Mouse (Mus musculus) forebrain, embryonic 15.5 days (tissue): ENCODE measurements at regions not wholly inside any gene's neighbourhood (a gene's known extent, or its start where the extent isn't known, plus 50 kb on each side); places are given as distances from the start of the nearest gene placed in this dataset.

Experiments used
- ATAC-seq: fragments of 200-750 bp; cut with Nextera tagmentation; replicated peaks from 2 replicates; pipeline ENCODE4 v1.8.0; 2017; ENCODE audit warnings: mild to moderate bottlenecking, moderate TSS enrichment, moderate library complexity
- H3K27ac ChIP-seq: fragments of 300-500 bp; sonication (generic); replicated peaks from 2 replicates; pipeline ENCODE4 v1.5.1; 2015; ENCODE audit warnings: mild to moderate bottlenecking, inconsistent platforms
- H3K27me3 ChIP-seq: fragments of 300-500 bp; sonication (generic); 2 replicates; pipeline ENCODE4 v1.6.1; 2015; ENCODE audit warnings: inconsistent platforms
- H3K36me3 ChIP-seq: fragments of 300-500 bp; sonication (generic); 2 replicates; pipeline ENCODE4 v1.6.1; 2015; ENCODE audit warnings: mild to moderate bottlenecking, inconsistent platforms
- H3K4me1 ChIP-seq: fragments of 300-500 bp; sonication (generic); 2 replicates; pipeline ENCODE4 v1.6.1; 2015; ENCODE audit warnings: inconsistent platforms
- H3K4me2 ChIP-seq: fragments of 300-500 bp; sonication (generic); replicated peaks from 2 replicates; pipeline ENCODE4 v1.6.1; 2015; ENCODE audit warnings: mild to moderate bottlenecking, inconsistent platforms
- H3K4me3 ChIP-seq: fragments of 300-500 bp; sonication (generic); 2 replicates; pipeline ENCODE4 v1.5.1; 2015; ENCODE audit warnings: mild to moderate bottlenecking, inconsistent platforms
- H3K9ac ChIP-seq: fragments of 300-500 bp; sonication (generic); replicated peaks from 2 replicates; pipeline ENCODE4 v1.6.1; 2015; ENCODE audit warnings: mild to moderate bottlenecking, inconsistent platforms
- H3K9me3 ChIP-seq: fragments of 300-500 bp; sonication (generic); 2 replicates; pipeline ENCODE4 v1.6.1; 2016; ENCODE audit warnings: inconsistent platforms
- WGBS: fragments of 180-500 bp; shearing (Covaris S2); methylation state at CpG from one replicate; pipeline ENCODE4 v1.1.7; 2015; ENCODE audit warnings: mixed read lengths; 5-methylcytosine and 5-hydroxymethylcytosine counted together

DNA sequence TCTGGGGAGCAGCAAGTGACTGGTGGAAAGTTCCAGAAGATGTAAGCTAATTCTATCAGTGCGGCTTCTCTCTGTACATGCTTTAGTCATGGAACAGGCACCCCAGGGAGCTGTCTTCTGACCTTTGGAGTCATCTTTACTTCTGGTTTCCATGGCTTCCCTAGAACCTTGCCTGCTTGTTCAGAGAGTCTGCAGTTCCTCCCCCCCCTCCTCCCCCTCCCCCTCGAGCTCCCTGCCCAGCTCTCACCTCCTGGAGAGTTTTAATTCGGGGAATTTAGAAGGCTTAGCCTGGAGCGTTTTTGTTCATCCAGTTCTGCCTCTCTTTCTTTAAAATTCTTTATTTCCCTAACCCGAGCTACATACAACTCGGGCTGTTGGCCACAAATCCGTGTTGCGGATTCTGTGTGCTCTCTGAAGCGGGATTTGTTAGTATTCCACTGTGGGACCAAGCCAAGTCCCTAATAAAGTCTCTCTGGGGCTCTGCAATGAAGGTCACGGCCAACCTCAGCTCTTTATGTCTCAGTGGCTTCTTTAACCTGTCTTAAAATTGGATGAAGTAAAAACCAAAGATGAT is 414.6 kb upstream of the Mki67 start:
- no peak for ATAC-seq
- Histone ChIP-seq H3K9ac (no peak overlapping the region), H3K27ac (no peak overlapping the region), H3K4me3 (no peak overlapping the region), H3K27me3 (no peaks in the 10 kb centered on the region), H3K4me2 (no peak overlapping the region), H3K4me1 (peaks cover 15% of the 10 kb centered on the region; the same call in 1 of the 2 replicates), H3K9me3 (no peaks in the 10 kb centered on the region), H3K36me3 (no peaks in the 10 kb centered on the region)
- 15% methylated on average over 10 of the region's 10 CpGs for WGBS

GRCm38 (mm10) chr7:136132976-136133375 is 416.8 kb upstream of the Mki67 start:
- Histone ChIP-seq H3K4me1 (peaks cover 15% of the 10 kb centered on the region; the same call in 1 of the 2 replicates), H3K36me3 (no peaks in the 10 kb centered on the region), H3K27me3 (no peaks in the 10 kb centered on the region), H3K4me2 (no peak overlapping the region), H3K27ac (no peak overlapping the region), H3K4me3 (no peak overlapping the region), H3K9me3 (no peaks in the 10 kb centered on the region), H3K9ac (no peak overlapping the region)
- 65% methylated on average over 2 of the region's 2 CpGs for WGBS
- ATAC-seq = no peak

GRCm38 (mm10) chr7:136136666-136137065 is 420.5 kb upstream of the Mki67 start:
- Histone ChIP-seq H3K36me3 (no peaks in the 10 kb centered on the region), H3K4me1 (no peaks in the 10 kb centered on the region), H3K4me2 (no peak overlapping the region), H3K9ac (no peak overlapping the region), H3K27ac (no peak overlapping the region), H3K27me3 (peaks cover 3% of the 10 kb centered on the region; the same call in 1 of the 2 replicates), H3K4me3 (no peak overlapping the region), H3K9me3 (no peaks in the 10 kb centered on the region)
- ATAC-seq = no peak
- WGBS = 49% methylated on average over 1 of the region's 1 CpGs

DNA sequence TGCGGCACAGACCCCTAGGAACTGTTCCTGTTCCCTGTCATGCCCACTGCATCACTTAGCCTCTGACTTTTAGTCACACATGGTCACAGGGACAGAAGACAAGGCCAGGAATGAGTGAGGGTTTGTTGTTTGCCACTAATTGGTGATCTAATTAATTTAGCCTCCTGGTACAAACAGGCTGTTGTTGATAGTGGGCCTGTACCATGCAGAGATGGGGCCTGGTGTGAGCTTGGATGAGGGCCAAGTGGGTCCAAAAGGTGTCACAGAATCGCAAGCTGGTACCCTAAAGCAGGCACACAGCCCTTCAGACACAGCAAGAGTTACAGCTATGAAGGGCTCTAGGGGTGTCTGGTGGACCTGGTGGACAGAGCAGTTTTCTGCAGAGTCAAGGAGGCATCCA is 421.2 kb upstream of the Mki67 start:
- no peaks in the 10 kb centered on the region for H3K9me3 ChIP-seq
- H3K4me3 ChIP-seq = no peak overlapping the region
- no peak overlapping the region for H3K27ac ChIP-seq
- H3K9ac ChIP-seq = no peak overlapping the region
- H3K4me1 ChIP-seq = no peaks in the 10 kb centered on the region
- H3K36me3 ChIP-seq = no peaks in the 10 kb centered on the region
- 61% methylated on average over 2 of the region's 2 CpGs for WGBS
- peaks cover 3% of the 10 kb centered on the region; the same call in 1 of the 2 replicates for H3K27me3 ChIP-seq
- ATAC-seq = no peak
- no peak overlapping the region for H3K4me2 ChIP-seq

GRCm38 (mm10) chr7:136137831-136138602 is 421.9 kb upstream of the Mki67 start:
- Histone ChIP-seq H3K4me1 (no peaks in the 10 kb centered on the region), H3K4me2 (no peak overlapping the region), H3K9me3 (no peaks in the 10 kb centered on the region), H3K36me3 (no peaks in the 10 kb centered on the region), H3K9ac (no peak overlapping the region), H3K4me3 (no peak overlapping the region), H3K27ac (no peak overlapping the region), H3K27me3 (peaks cover 3% of the 10 kb centered on the region; the same call in 1 of the 2 replicates)
- WGBS = 56% methylated on average over 15 of the region's 15 CpGs
- no peak for ATAC-seq

DNA sequence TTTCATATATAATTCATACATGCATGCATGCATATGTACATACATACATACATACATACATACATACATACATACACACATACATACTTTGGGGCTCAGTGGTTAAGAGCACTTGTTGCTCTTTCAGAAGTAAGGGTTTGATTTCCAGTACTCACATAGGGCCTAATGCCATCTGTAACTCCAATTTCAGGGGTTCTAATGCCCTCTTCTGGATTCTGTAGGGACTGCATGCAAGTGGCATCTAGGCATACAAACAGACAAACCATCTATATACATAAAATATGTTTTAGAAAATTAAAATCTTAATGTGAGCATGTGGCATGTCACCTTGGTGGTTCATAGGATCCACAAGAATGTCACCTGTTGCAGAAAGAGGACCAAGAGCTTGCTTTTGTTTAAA is 426.7 kb upstream of the Mki67 start:
- ATAC-seq = no peak
- Histone ChIP-seq H3K27me3 (peaks cover 12% of the 10 kb centered on the region; the same call in 1 of the 2 replicates), H3K27ac (no peak overlapping the region)

GRCm38 (mm10) chr7:136150196-136150595 is 434.0 kb upstream of the Mki67 start:
- WGBS = 66% methylated on average over 5 of the region's 5 CpGs
- no peak overlapping the region for H3K4me3 ChIP-seq
- H3K4me1 ChIP-seq = no peaks in the 10 kb centered on the region
- H3K9me3 ChIP-seq = no peaks in the 10 kb centered on the region
- H3K27me3 ChIP-seq = peaks cover 20% of the 10 kb centered on the region; the same call in 1 of the 2 replicates
- no peaks in the 10 kb centered on the region for H3K36me3 ChIP-seq
- no peak overlapping the region for H3K27ac ChIP-seq
- H3K9ac ChIP-seq = no peak overlapping the region
- ATAC-seq = no peak
- H3K4me2 ChIP-seq = no peak overlapping the region

More for the DNA sequence above, 426.7 kb upstream of the Mki67 start:
- H3K4me1 ChIP-seq = no peaks in the 10 kb centered on the region
- H3K9ac ChIP-seq = no peak overlapping the region
- no peak overlapping the region for H3K4me2 ChIP-seq
- H3K9me3 ChIP-seq = no peaks in the 10 kb centered on the region
- H3K36me3 ChIP-seq = no peaks in the 10 kb centered on the region
- H3K4me3 ChIP-seq = no peak overlapping the region

GRCm38 (mm10) chr7:136151301-136151930 is 435.3 kb upstream of the Mki67 start:
- H3K36me3 ChIP-seq = no peaks in the 10 kb centered on the region
- H3K4me1 ChIP-seq = no peaks in the 10 kb centered on the region
- H3K27me3 ChIP-seq = peaks cover 12% of the 10 kb centered on the region; the same call in 1 of the 2 replicates
- no peaks in the 10 kb centered on the region for H3K9me3 ChIP-seq
- H3K4me2 ChIP-seq = no peak overlapping the region
- 34% methylated on average over 4 of the region's 4 CpGs for WGBS
- H3K9ac ChIP-seq = no peak overlapping the region
- H3K27ac ChIP-seq = no peak overlapping the region
- no peak for ATAC-seq
- H3K4me3 ChIP-seq = no peak overlapping the region

DNA sequence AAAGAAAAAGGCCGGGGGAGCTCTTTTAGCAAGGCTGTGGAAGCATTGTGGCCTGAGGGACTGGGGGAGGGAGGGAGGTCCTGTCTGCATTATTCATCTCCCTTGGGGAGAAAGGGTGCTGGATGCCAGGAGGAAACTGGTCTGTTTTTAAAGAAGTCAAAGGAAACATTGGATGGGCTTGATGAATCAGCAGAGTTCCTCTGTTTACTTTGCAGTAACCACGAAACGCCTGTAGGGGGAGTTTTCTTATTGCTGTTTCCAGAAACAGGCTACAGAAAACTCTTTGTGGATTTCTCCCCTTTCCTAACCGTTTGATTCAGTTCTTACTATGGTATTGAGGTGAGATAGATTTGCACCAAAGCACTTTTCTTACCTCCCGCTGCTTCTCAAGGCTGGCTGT is 436.3 kb upstream of the Mki67 start:
- H3K27me3 ChIP-seq = peaks cover 11% of the 10 kb centered on the region; the same call in 1 of the 2 replicates
- H3K4me2 ChIP-seq = no peak overlapping the region
- no peaks in the 10 kb centered on the region for H3K9me3 ChIP-seq
- no peak overlapping the region for H3K9ac ChIP-seq
- no peak overlapping the region for H3K4me3 ChIP-seq
- no peaks in the 10 kb centered on the region for H3K4me1 ChIP-seq
- 28% methylated on average over 5 of the region's 5 CpGs for WGBS
- no peak for ATAC-seq
- no peaks in the 10 kb centered on the region for H3K36me3 ChIP-seq
- no peak overlapping the region for H3K27ac ChIP-seq

- peaks cover 11% of the 10 kb centered on the region; the same call in 1 of the 2 replicates for H3K27me3 ChIP-seq
- no peak overlapping the region for H3K4me3 ChIP-seq
- H3K9me3 ChIP-seq = no peaks in the 10 kb centered on the region
- H3K9ac ChIP-seq = no peak overlapping the region
- no peaks in the 10 kb centered on the region for H3K4me1 ChIP-seq
- no peaks in the 10 kb centered on the region for H3K36me3 ChIP-seq
- ATAC-seq = no peak
- H3K27ac ChIP-seq = no peak overlapping the region
- WGBS = 88% methylated on average over 3 of the region's 3 CpGs
- no peak overlapping the region for H3K4me2 ChIP-seq
Measured at GRCm38 (mm10) chr7:136153621-136154020, 437.5 kb upstream of the Mki67 start.

DNA sequence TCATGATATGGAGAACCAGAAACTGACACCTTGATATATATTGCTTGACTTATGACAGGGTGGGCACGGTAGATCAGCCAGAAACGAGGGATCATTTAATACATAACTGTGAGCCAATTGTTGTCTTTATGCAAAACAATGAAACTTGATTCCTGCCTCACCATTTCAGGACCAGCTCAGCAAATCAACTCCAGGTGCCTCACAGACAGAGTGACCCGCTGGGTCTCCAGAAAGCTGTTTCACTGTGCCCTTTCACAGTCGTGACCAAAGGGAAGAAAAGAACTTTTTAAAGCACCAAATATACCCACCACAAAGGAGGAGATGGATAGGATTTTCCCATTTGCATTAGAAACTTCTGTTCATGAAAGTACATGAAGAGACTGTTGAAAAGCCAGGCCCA is 443.0 kb upstream of the Mki67 start:
- no peak overlapping the region for H3K4me3 ChIP-seq
- H3K9ac ChIP-seq = no peak overlapping the region
- 0 out of 2 replicates have a peak, but pooled peaks cover 4% of the 10 kb centered on the region for H3K27me3 ChIP-seq
- no peak overlapping the region for H3K4me2 ChIP-seq
- H3K27ac ChIP-seq = no peak overlapping the region
- no peaks in the 10 kb centered on the region for H3K4me1 ChIP-seq
- no peaks in the 10 kb centered on the region for H3K9me3 ChIP-seq
- H3K36me3 ChIP-seq = no peaks in the 10 kb centered on the region
- 33% methylated on average over 4 of the region's 4 CpGs for WGBS
- ATAC-seq = no peak

DNA sequence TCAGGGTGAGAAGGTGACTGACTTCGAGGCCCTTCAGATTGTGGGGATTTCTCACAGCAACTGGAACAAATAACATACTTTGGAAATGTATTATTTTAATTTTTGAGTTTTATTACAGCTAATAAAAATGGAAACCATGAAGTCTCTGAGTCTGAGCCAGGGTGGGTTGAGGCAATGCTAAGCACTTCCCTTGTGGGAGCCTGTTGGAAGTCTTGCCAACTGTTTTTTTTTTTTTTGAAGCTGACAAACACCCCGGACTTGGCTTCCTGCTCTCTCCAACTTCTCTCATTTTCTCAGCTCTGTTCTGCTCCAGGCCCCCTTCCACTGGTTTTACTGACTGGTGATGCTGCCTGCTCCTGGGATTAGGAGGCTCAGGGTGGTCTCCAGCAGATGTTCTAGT is 445.4 kb upstream of the Mki67 start:
- Histone ChIP-seq H3K27ac (no peak overlapping the region), H3K4me3 (no peak overlapping the region), H3K27me3 (no peaks in the 10 kb centered on the region), H3K4me2 (no peak overlapping the region), H3K4me1 (no peaks in the 10 kb centered on the region), H3K9me3 (no peaks in the 10 kb centered on the region), H3K36me3 (no peaks in the 10 kb centered on the region), H3K9ac (no peak overlapping the region)
- no peak for ATAC-seq
- 78% methylated on average over 2 of the region's 2 CpGs for WGBS
